Mouse (Mus musculus): Measurements from ENCODE around the gene Mdc1. TPM values are rescaled to one million over a fixed set of nuclear protein-coding genes. Genes with fewer than 3 reads are reported as not detected.

Gene Mdc1
- polyA plus RNA-seq, 1 experiment from 2014 or later, result 29.3 TPM

- peak within 1 kb of the TSS; percentile 86 for H3K27ac ChIP-seq
- H3K36me3 ChIP-seq (replicated peaks), result peaks cover 60% of the 10 kb centered on the region
- H3K4me3 ChIP-seq, result peak within 1 kb of the TSS; percentile 99
- 6% methylated on average over 66 of the region's 66 CpGs for WGBS
- DNase-seq (ENCODE audit: extremely low spot score, low spot score), result peak; percentile 96
- no peaks in the 10 kb centered on the region for H3K9me3 ChIP-seq
- H3K27me3 ChIP-seq (ENCODE audit: poor library complexity, severe bottlenecking), result no peaks in the 10 kb centered on the region
- peaks cover 20% of the 10 kb centered on the region for H3K4me1 ChIP-seq
Observed at GRCm38 (mm10) chr17:35879245-35880057, 38.1 kb downstream of the Mdc1 start, which contains the start of gene Dhx16. Dhx16 (plus strand) TSS chr17:35879819.

GRCm38 (mm10) chr17:35882924-35883323 is 41.6 kb downstream of the Mdc1 start:
- peaks cover 20% of the 10 kb centered on the region for H3K4me1 ChIP-seq
- no peak for DNase-seq (ENCODE audit: extremely low spot score, low spot score)
- H3K27me3 ChIP-seq (ENCODE audit: poor library complexity, severe bottlenecking), result no peaks in the 10 kb centered on the region
- peaks cover 69% of the 10 kb centered on the region for H3K36me3 ChIP-seq (replicated peaks)
- H3K27ac ChIP-seq, result no peak overlapping the region
- peak overlapping the region; percentile 5; the same call in 1 of the 2 replicates for H3K4me3 ChIP-seq
- no peaks in the 10 kb centered on the region for H3K9me3 ChIP-seq
- WGBS, result 92% methylated on average over 17 of the region's 17 CpGs

- H3K36me3 ChIP-seq (replicated peaks), result peaks cover 78% of the 10 kb centered on the region
- no peaks in the 10 kb centered on the region for H3K9me3 ChIP-seq
- H3K4me1 ChIP-seq, result peaks cover 20% of the 10 kb centered on the region
- 97% methylated on average over 14 of the region's 14 CpGs for WGBS
- no peak overlapping the region for H3K4me3 ChIP-seq
- H3K27ac ChIP-seq, result no peak overlapping the region
- H3K27me3 ChIP-seq (ENCODE audit: poor library complexity, severe bottlenecking), result no peaks in the 10 kb centered on the region
- no peak for DNase-seq (ENCODE audit: extremely low spot score, low spot score)
Observed at GRCm38 (mm10) chr17:35883777-35884176, 42.5 kb downstream of the Mdc1 start.

- Histone ChIP-seq H3K4me3 (no peak overlapping the region; the same call in 1 of the 2 replicates), H3K4me1 (no peaks in the 10 kb centered on the region), H3K27me3 (ENCODE audit: poor library complexity, severe bottlenecking) (no peaks in the 10 kb centered on the region), H3K9me3 (no peaks in the 10 kb centered on the region), H3K27ac (no peak overlapping the region), H3K36me3 (replicated peaks) (peaks cover 100% of the 10 kb centered on the region)
- WGBS, result 73% methylated on average over 14 of the region's 17 CpGs
- no peak for DNase-seq (ENCODE audit: extremely low spot score, low spot score)
Observed at GRCm38 (mm10) chr17:35887725-35888124, 46.4 kb downstream of the Mdc1 start.

- peak; percentile 87 for DNase-seq (ENCODE audit: extremely low spot score, low spot score)
- H3K9me3 ChIP-seq, result no peaks in the 10 kb centered on the region
- no peaks in the 10 kb centered on the region for H3K27me3 ChIP-seq (ENCODE audit: poor library complexity, severe bottlenecking)
- peaks cover 75% of the 10 kb centered on the region for H3K36me3 ChIP-seq (replicated peaks)
- under 1% methylated on average over 86 of the region's 86 CpGs for WGBS
- peaks cover 27% of the 10 kb centered on the region for H3K4me1 ChIP-seq
- peak within 1 kb of the TSS; percentile 81 for H3K4me3 ChIP-seq
- peak within 1 kb of the TSS; percentile 98 for H3K27ac ChIP-seq
Observed at GRCm38 (mm10) chr17:35896781-35897643, 55.7 kb downstream of the Mdc1 start, which contains the start of gene 2310061I04Rik. 2310061I04Rik (minus strand) TSS chr17:35897431.

GRCm38 (mm10) chr17:35897644-35898573 is 56.6 kb downstream of the Mdc1 start:
- peaks cover 75% of the 10 kb centered on the region for H3K36me3 ChIP-seq (replicated peaks)
- H3K4me3 ChIP-seq, result peak overlapping the region; percentile 81
- H3K9me3 ChIP-seq, result no peaks in the 10 kb centered on the region
- DNase-seq (ENCODE audit: extremely low spot score, low spot score), result no peak
- H3K4me1 ChIP-seq, result peaks cover 27% of the 10 kb centered on the region
- no peaks in the 10 kb centered on the region for H3K27me3 ChIP-seq (ENCODE audit: poor library complexity, severe bottlenecking)
- 43% methylated on average over 23 of the region's 23 CpGs for WGBS
- peak overlapping the region; percentile 98 for H3K27ac ChIP-seq

- Histone ChIP-seq H3K27ac (no peak overlapping the region), H3K9me3 (no peaks in the 10 kb centered on the region), H3K36me3 (replicated peaks) (peaks cover 78% of the 10 kb centered on the region), H3K4me3 (no peak overlapping the region), H3K4me1 (peaks cover 23% of the 10 kb centered on the region), H3K27me3 (ENCODE audit: poor library complexity, severe bottlenecking) (no peaks in the 10 kb centered on the region)
- no peak for DNase-seq (ENCODE audit: extremely low spot score, low spot score)
- WGBS, result 92% methylated on average over 3 of the region's 3 CpGs
Observed at GRCm38 (mm10) chr17:35900636-35901035, 59.3 kb downstream of the Mdc1 start.

- Histone ChIP-seq H3K4me3 (no peak overlapping the region), H3K9me3 (no peaks in the 10 kb centered on the region), H3K27ac (no peak overlapping the region), H3K36me3 (replicated peaks) (peaks cover 96% of the 10 kb centered on the region), H3K27me3 (ENCODE audit: poor library complexity, severe bottlenecking) (no peaks in the 10 kb centered on the region), H3K4me1 (peaks cover 3% of the 10 kb centered on the region)
- DNase-seq (ENCODE audit: extremely low spot score, low spot score), result no peak
- WGBS, result 97% methylated on average over 9 of the region's 9 CpGs
Observed at GRCm38 (mm10) chr17:35903343-35903991, 62.2 kb downstream of the Mdc1 start.

- Histone ChIP-seq H3K4me3 (no peak overlapping the region), H3K9me3 (no peaks in the 10 kb centered on the region), H3K27me3 (ENCODE audit: poor library complexity, severe bottlenecking) (no peaks in the 10 kb centered on the region), H3K4me1 (peaks cover 8% of the 10 kb centered on the region), H3K36me3 (replicated peaks) (peaks cover 97% of the 10 kb centered on the region), H3K27ac (no peak overlapping the region)
- DNase-seq (ENCODE audit: extremely low spot score, low spot score), result no peak
- WGBS, result 88% methylated on average over 4 of the region's 4 CpGs
Observed at GRCm38 (mm10) chr17:35903992-35904355, 62.7 kb downstream of the Mdc1 start.

- DNase-seq (ENCODE audit: extremely low spot score, low spot score), result no peak
- Histone ChIP-seq H3K36me3 (replicated peaks) (peaks cover 87% of the 10 kb centered on the region), H3K4me1 (peaks cover 20% of the 10 kb centered on the region), H3K27me3 (ENCODE audit: poor library complexity, severe bottlenecking) (no peaks in the 10 kb centered on the region), H3K27ac (no peak overlapping the region), H3K4me3 (no peak overlapping the region), H3K9me3 (no peaks in the 10 kb centered on the region)
- WGBS, result 94% methylated on average over 1 of the region's 1 CpGs
Observed at GRCm38 (mm10) chr17:35905587-35905986, 64.3 kb downstream of the Mdc1 start.

GRCm38 (mm10) chr17:35907609-35908008 is 66.3 kb downstream of the Mdc1 start:
- Histone ChIP-seq H3K4me1 (peaks cover 20% of the 10 kb centered on the region), H3K27me3 (ENCODE audit: poor library complexity, severe bottlenecking) (no peaks in the 10 kb centered on the region), H3K9me3 (no peaks in the 10 kb centered on the region), H3K36me3 (replicated peaks) (peaks cover 86% of the 10 kb centered on the region), H3K27ac (no peak overlapping the region), H3K4me3 (no peak overlapping the region)
- WGBS, result 86% methylated on average over 2 of the region's 2 CpGs
- no peak for DNase-seq (ENCODE audit: extremely low spot score, low spot score)
